Mouse (Mus musculus) adrenal gland, adult 2 months (tissue): ENCODE measurements around the gene Baiap2l1. TPM values are rescaled to one million over a fixed set of nuclear protein-coding genes. Genes with fewer than 3 reads are reported as not detected.
"Not testable (repeated sequence)": the region's sequence is repeated elsewhere in the genome, so short reads cannot be mapped to it uniquely, and the experiment has no call there.

Source experiments
- DNase-seq: peaks from one replicate; pipeline ENCODE4 v3.0.0; 2021
- polyA plus RNA-seq: library from polyadenylated mRNA; depleted of rRNA; stranded (reverse); fragments of >200 nt; gene quantifications from 2 replicates; pipeline ENCODE4 v1.2.3, GENCODE M21; 2012
- total RNA-seq, 2 experiments: library from RNA; stranded (reverse); gene quantifications; 2 replicates each; pipeline ENCODE4 v1.2.3; 2021

Gene Baiap2l1
- total and polyA plus RNA-seq, 3 experiments: 5.6 to 8.6 (median 8.5) TPM

- no peak for DNase-seq
These were observed 6.7 kb downstream of the Baiap2l1 start for GRCm38 (mm10) chr5:144351185-144351584.

- DNase-seq: no peak
These were observed 13.3 kb downstream of the Baiap2l1 start for GRCm38 (mm10) chr5:144344592-144344991.

- no peak for DNase-seq
These were observed 16.8 kb downstream of the Baiap2l1 start for GRCm38 (mm10) chr5:144341085-144341484.

DNA sequence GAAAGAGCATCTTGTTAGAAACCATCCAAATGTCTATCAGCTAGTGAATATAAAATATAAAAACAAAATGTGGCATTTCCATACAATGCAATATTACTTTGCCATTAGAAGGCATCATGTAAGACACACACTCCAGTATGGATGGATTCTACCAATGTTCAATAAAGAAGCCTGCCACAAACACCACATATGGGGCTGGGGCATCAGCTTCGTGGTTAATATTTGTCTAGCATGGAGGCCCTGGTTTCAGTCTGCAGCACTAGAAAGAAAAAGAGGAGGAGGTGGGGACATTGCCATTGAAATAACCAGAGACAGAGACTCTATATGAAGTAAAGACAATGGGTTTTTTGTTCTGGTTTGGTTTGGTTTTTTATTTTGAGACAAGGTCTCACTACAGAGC lies 19.1 kb downstream of the Baiap2l1 start:
- DNase-seq: no peak

DNA sequence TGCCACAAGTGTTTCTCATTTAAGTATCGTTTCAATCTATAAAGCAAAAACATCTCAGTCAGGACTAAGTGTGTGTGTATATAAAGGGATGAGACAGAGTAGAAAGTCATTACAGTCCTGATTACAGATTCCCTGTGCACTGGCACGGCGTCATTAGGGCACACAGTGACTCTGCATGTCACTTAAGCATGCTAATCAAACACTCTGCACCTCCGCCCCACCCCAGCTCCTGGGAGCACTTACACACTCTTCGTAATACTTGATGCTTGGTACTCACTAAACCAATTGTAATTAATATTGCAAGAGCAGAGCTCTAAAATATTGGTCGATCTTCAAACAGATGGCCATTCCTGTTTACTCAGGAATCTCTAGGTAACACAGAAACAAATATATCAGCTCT lies 22.6 kb downstream of the Baiap2l1 start:
- DNase-seq: not testable (repeated sequence)

- no peak for DNase-seq
These were observed 23.9 kb downstream of the Baiap2l1 start for GRCm38 (mm10) chr5:144334010-144334409.

DNA sequence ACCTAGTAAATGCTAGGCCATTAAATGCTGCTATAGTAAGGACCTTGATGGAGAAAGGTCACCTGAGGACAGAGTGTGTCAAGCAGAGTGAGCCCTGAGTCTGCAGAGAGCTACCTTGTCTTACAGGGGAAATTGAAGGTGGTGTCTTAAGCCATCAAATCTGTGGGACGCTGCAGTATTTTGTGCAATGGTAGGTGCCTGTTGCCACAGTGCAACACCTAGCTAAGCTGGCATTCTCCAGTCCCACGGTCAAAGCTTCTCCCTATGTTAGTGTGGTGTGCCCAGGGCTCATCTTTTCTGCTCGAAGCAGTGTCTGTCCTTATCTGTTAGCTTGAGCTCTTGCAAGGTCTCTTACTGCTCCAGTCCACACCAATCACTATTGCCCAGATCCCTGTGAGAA lies 35.2 kb downstream of the Baiap2l1 start:
- peak; percentile 44 for DNase-seq

- DNase-seq: peak; percentile 86
These were observed 36.2 kb downstream of the Baiap2l1 start for GRCm38 (mm10) chr5:144321681-144322080.

DNA sequence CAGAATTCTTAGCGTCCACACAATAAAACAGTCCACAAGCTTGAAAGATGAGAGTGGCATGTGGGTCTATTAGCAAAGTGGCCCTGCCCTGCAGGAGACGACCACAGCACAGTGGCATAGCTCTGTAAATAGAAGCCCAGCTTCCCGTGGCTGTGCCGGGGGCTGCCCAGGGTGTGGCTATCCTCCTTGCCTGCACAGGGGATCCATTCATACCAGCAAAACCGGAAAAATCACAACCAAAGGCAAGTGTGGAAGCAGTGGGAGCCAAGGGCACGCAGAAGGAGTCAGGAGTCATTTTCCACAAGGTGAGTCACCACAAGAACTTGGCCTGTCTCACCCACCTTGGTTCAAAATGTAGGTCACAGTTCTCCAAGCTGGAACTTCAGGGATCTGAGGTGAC lies 39.6 kb downstream of the Baiap2l1 start:
- peak; percentile 47 for DNase-seq

DNA sequence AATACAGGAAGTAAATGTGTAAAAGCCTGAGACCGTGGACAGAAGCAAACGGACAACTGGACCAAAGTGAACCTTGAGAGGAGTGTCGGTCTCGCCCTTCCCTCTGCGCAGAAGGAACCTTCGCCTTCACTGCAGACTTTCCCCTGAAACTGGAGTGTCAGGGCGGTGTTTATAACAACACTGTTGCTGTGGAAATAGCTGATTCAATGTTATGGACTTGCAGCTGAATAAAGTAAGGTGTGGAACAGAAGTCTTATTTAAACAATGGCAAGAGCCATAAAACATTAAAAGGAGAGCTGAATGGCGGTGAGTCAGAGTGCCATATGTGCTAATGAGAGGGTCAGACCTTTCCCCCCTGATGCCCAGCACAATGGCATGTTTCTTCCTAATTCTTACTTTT lies 40.5 kb downstream of the Baiap2l1 start:
- DNase-seq: no peak

DNA sequence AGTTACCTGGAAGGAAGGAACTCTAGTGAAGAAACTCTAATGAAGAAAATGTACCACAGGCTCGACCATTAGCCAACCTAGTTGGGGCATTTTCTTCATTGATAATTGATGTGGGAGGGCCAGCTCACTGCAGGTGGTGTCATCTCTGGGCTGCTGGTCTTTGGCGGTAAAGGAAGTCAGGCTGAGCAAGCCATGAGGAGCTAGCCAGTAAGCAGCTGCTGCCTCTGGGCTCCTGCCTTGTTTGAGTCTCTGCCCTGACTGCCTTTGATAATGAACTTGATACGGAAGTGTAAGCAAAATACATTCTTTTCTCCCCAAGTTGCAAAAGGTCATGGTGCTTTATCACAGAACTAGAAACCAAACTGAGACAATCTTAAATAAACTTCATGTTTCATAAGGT lies 41.5 kb downstream of the Baiap2l1 start:
- DNase-seq: no peak

DNA sequence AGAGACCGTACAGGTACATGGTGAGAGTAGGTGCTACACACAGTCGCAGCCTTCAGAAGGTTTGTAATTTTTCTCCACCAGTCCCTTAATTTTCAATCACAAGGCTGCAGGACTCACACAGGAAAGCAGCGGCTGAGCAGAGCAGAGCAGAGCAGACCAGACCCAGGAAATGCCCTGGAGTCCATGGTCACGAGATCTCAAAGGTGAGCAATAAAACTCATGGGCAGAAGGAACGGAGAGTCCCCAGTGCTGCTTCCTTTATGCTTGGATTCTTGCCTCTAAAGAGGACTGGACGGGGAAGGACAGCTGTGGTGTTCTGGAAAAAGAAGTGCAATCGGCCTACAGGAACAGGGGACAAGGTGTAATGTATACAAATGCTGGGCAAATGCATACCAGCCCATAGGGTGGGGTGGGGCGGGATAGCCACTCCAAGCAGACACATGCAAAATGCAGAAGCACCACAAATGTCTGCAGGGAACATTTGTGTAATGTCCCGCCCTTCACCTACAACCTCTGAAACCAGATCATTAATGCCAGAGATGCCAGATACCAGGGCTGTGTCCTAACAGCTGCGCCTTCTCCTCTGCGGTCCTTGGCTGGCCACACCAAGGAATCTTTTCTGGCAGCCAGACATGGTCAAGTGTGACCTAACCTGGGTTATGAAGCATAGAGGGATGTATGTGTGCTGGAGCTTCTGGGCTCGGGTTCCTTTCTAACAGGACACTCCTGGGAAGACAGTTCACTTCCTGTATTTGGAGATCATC lies 43.0 kb downstream of the Baiap2l1 start:
- no peak for DNase-seq

DNA sequence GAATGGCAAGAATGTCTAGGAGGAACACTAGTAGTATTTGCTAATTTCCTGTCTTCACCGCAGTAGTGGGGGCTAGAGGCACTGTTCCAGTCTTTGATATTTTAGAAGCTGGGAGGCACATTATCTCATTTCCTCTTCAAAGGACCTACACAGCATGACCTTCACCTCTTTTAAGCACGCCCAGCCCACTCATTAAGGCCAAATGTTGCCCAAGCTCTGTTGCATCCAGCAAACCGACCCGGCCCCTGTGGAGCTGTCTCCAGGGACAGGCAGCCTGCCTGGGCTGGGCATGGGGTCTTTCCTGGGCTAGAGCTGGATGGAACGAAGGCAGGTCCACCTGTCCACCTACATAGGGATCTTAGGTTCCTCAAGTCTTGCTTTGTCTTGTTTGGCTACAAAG lies 44.6 kb downstream of the Baiap2l1 start:
- peak; percentile 58 for DNase-seq

GRCm38 (mm10) chr5:144312183-144312582 lies 45.7 kb downstream of the Baiap2l1 start:
- no peak for DNase-seq

GRCm38 (mm10) chr5:144308929-144309328 lies 49.0 kb downstream of the Baiap2l1 start:
- DNase-seq: no peak

GRCm38 (mm10) chr5:144303071-144303470 lies 54.8 kb downstream of the Baiap2l1 start:
- no peak for DNase-seq

GRCm38 (mm10) chr5:144296090-144296604 lies 61.8 kb downstream of the Baiap2l1 start:
- no peak for DNase-seq

GRCm38 (mm10) chr5:144295357-144295756 lies 62.6 kb downstream of the Baiap2l1 start:
- DNase-seq: no peak

DNA sequence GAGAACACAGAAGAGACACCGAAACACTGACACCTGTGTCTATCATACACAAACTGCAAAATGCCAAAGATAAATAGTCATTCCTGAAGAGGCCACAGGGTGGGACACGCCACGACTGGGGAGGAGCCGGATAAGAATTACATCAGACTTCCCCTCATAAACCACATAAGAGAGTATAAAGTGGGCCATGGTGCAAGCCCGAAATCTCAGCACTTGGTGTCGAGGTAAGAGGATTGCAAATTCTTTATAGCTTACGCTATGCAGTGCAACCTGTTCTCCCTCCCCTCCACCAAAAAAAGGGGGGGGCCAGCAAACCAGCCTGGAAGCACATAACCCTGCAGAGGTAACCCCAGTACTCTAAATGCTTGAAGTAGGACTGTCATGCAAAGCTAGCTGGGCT lies 63.0 kb downstream of the Baiap2l1 start:
- DNase-seq: no peak

- no peak for DNase-seq
These were observed 68.0 kb downstream of the Baiap2l1 start for GRCm38 (mm10) chr5:144289769-144290440.

GRCm38 (mm10) chr5:144288391-144288790 lies 69.5 kb downstream of the Baiap2l1 start:
- DNase-seq: no peak

DNA sequence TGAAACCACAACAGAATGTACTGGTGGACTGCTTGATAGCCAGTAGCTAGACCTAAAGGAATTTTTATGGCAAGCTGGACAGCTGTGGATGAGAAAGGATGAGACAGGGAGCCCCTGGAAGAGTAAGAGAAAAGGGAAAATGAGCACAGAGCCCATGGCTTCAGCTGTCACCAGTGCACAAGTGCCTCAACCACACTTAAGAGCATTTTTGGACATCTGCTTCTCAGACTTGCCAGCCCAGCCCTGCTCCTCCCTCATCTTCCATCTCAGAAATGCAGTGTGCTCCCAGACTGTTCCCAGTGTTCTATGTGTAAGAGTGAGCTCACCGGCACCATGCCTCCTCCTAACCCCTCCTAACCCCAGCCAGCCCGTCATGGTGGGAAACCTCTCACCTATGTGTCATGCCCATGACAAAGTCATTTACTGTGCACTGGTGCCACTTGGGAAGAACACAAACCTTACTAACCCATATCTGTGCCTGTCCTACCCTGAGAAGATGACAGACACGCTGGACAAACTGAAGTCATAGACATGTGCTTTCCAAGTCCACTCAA lies 70.6 kb downstream of the Baiap2l1 start:
- DNase-seq: no peak
